Mouse (Mus musculus): ENCODE measurements around the gene Hoxa6. TPM values are rescaled to one million over a fixed set of nuclear protein-coding genes. Genes with fewer than 3 reads are reported as not detected.

The Hoxa6 gene
- polyA plus RNA-seq, 1 experiment from 2014 or later, result 13.4 TPM

GRCm38 (mm10) chr6:52214271-52214670 is 5.7 kb upstream of the Hoxa6 start:
- 12% methylated on average over 5 of the region's 5 CpGs for WGBS
- H3K36me3 ChIP-seq, result no peaks in the 10 kb centered on the region
- H3K4me1 ChIP-seq (replicated peaks), result peaks cover 12% of the 10 kb centered on the region
- H3K9ac ChIP-seq, result no peak overlapping the region
- H3K9me3 ChIP-seq, result no peaks in the 10 kb centered on the region
- no peak overlapping the region for H3K4me2 ChIP-seq
- no peak overlapping the region for H3K4me3 ChIP-seq
- peaks cover 87% of the 10 kb centered on the region for H3K27me3 ChIP-seq
- no peak for ATAC-seq (ENCODE audit: low FRiP score, low read depth)
- H3K27ac ChIP-seq (replicated peaks), result no peak overlapping the region

- H3K27ac ChIP-seq (replicated peaks), result peak within 1 kb of the TSS; percentile 46; the same call in 1 of the 2 replicates
These were observed 4.8 kb upstream of the Hoxa6 start, which contains the start of the genes Hoxa3 and Gm28308 for GRCm38 (mm10) chr6:52213119-52213986. Gene Hoxa3 (minus strand): TSS chr6:52213336. Gene Gm28308 (minus strand): TSS chr6:52213339.

GRCm38 (mm10) chr6:52212556-52213118 is 4.1 kb upstream of the Hoxa6 start:
- Histone ChIP-seq H3K36me3 (no peaks in the 10 kb centered on the region), H3K4me2 (peak overlapping the region; percentile 40), H3K9me3 (no peaks in the 10 kb centered on the region), H3K4me1 (replicated peaks) (peaks cover 20% of the 10 kb centered on the region), H3K4me3 (peak overlapping the region; percentile 26), H3K9ac (no peak overlapping the region), H3K27me3 (peaks cover 86% of the 10 kb centered on the region), H3K27ac (replicated peaks) (peak overlapping the region; percentile 46; the same call in 1 of the 2 replicates)
- ATAC-seq (ENCODE audit: low FRiP score, low read depth), result 0 out of 2 replicates have a peak, but pooled peaks have one; percentile 5
- 4% methylated on average over 22 of the region's 22 CpGs for WGBS

More at GRCm38 (mm10) chr6:52213119-52213986, 4.8 kb upstream of the Hoxa6 start, which contains the start of the genes Hoxa3 and Gm28308:
- Histone ChIP-seq H3K9ac (no peak within 1 kb of the TSS), H3K36me3 (no peaks in the 10 kb centered on the region), H3K9me3 (no peaks in the 10 kb centered on the region), H3K27me3 (peaks cover 87% of the 10 kb centered on the region), H3K4me3 (peak within 1 kb of the TSS; percentile 26), H3K4me1 (replicated peaks) (peaks cover 19% of the 10 kb centered on the region), H3K4me2 (peak within 1 kb of the TSS; percentile 40)
- ATAC-seq (ENCODE audit: low FRiP score, low read depth), result no peak
- 11% methylated on average over 38 of the region's 38 CpGs for WGBS

GRCm38 (mm10) chr6:52211961-52212360 is 3.4 kb upstream of the Hoxa6 start:
- Histone ChIP-seq H3K4me2 (peak overlapping the region; percentile 40), H3K27me3 (peaks cover 90% of the 10 kb centered on the region)
- WGBS, result 6% methylated on average over 13 of the region's 13 CpGs

GRCm38 (mm10) chr6:52211170-52211935 is 2.8 kb upstream of the Hoxa6 start:
- Histone ChIP-seq H3K9me3 (no peaks in the 10 kb centered on the region), H3K4me1 (replicated peaks) (peaks cover 17% of the 10 kb centered on the region), H3K9ac (peak overlapping the region; percentile 12; the same call in 1 of the 2 replicates), H3K27ac (replicated peaks) (peak overlapping the region; percentile 42; the same call in 1 of the 2 replicates), H3K4me3 (peak overlapping the region; percentile 26), H3K4me2 (peak overlapping the region; percentile 40), H3K27me3 (peaks cover 92% of the 10 kb centered on the region), H3K36me3 (no peaks in the 10 kb centered on the region)
- peak; percentile 67 for ATAC-seq (ENCODE audit: low FRiP score, low read depth)
- WGBS, result 2% methylated on average over 37 of the region's 37 CpGs

More at GRCm38 (mm10) chr6:52211961-52212360, 3.4 kb upstream of the Hoxa6 start:
- Histone ChIP-seq H3K9ac (no peak overlapping the region; the same call in 1 of the 2 replicates), H3K4me1 (replicated peaks) (peaks cover 17% of the 10 kb centered on the region), H3K9me3 (no peaks in the 10 kb centered on the region), H3K4me3 (peak overlapping the region; percentile 26), H3K27ac (replicated peaks) (peak overlapping the region; percentile 42; the same call in 1 of the 2 replicates), H3K36me3 (no peaks in the 10 kb centered on the region)
- no peak for ATAC-seq (ENCODE audit: low FRiP score, low read depth)

- no peak for ATAC-seq (ENCODE audit: low FRiP score, low read depth)
- Histone ChIP-seq H3K36me3 (no peaks in the 10 kb centered on the region), H3K4me3 (peak overlapping the region; percentile 22; the same call in 1 of the 2 replicates), H3K27ac (replicated peaks) (no peak overlapping the region), H3K4me2 (peak overlapping the region; percentile 53), H3K9ac (no peak overlapping the region), H3K27me3 (peaks cover 88% of the 10 kb centered on the region), H3K4me1 (replicated peaks) (peaks cover 17% of the 10 kb centered on the region), H3K9me3 (no peaks in the 10 kb centered on the region)
- 9% methylated on average over 12 of the region's 12 CpGs for WGBS
These were observed 1.1 kb upstream of the Hoxa6 start for GRCm38 (mm10) chr6:52209685-52210046.

- 7% methylated on average over 18 of the region's 18 CpGs for WGBS
- Histone ChIP-seq H3K9me3 (no peaks in the 10 kb centered on the region), H3K4me1 (replicated peaks) (peaks cover 21% of the 10 kb centered on the region), H3K4me3 (peak overlapping the region; percentile 22), H3K9ac (0 out of 2 replicates have a peak overlapping the region, but pooled peaks have one; percentile 5), H3K4me2 (peak overlapping the region; percentile 53), H3K27ac (replicated peaks) (peak overlapping the region; percentile 62), H3K36me3 (no peaks in the 10 kb centered on the region), H3K27me3 (peaks cover 87% of the 10 kb centered on the region)
- ATAC-seq (ENCODE audit: low FRiP score, low read depth), result no peak
These were observed 554 bp upstream of the Hoxa6 start for GRCm38 (mm10) chr6:52208868-52209684.

- Histone ChIP-seq H3K9me3 (no peaks in the 10 kb centered on the region), H3K36me3 (no peaks in the 10 kb centered on the region), H3K27me3 (peaks cover 84% of the 10 kb centered on the region), H3K27ac (replicated peaks) (peak overlapping the region; percentile 80; the same call in 1 of the 2 replicates), H3K4me1 (replicated peaks) (peaks cover 27% of the 10 kb centered on the region), H3K4me2 (peak overlapping the region; percentile 53), H3K4me3 (peak overlapping the region; percentile 38; the same call in 1 of the 2 replicates), H3K9ac (no peak overlapping the region)
- ATAC-seq (ENCODE audit: low FRiP score, low read depth), result no peak
These were observed 892 bp downstream of the Hoxa6 start for GRCm38 (mm10) chr6:52207684-52207976.

- Histone ChIP-seq H3K4me1 (replicated peaks) (peaks cover 27% of the 10 kb centered on the region), H3K9me3 (no peaks in the 10 kb centered on the region), H3K4me2 (peak overlapping the region; percentile 53), H3K27me3 (peaks cover 84% of the 10 kb centered on the region), H3K27ac (replicated peaks) (peak overlapping the region; percentile 80; the same call in 1 of the 2 replicates), H3K36me3 (no peaks in the 10 kb centered on the region), H3K9ac (no peak overlapping the region), H3K4me3 (peak overlapping the region; percentile 38)
- 8% methylated on average over 4 of the region's 4 CpGs for WGBS
- ATAC-seq (ENCODE audit: low FRiP score, low read depth), result no peak
These were observed 1.4 kb downstream of the Hoxa6 start for GRCm38 (mm10) chr6:52206882-52207683.

Data from hindbrain, embryonic 15.5 days (tissue).